Mouse (Mus musculus) subcutaneous adipose tissue, adult 2 months (tissue): Measurements from ENCODE around the gene Zdhhc25. TPM values are rescaled to one million over a fixed set of nuclear protein-coding genes. Genes with fewer than 3 reads are reported as not detected.

Experiments
- polyA plus RNA-seq: library from polyadenylated mRNA; depleted of rRNA; stranded (reverse); fragments of >200 nt; gene quantifications from 2 replicates; pipeline ENCODE4 v1.2.3, GENCODE M21; 2012; ENCODE audit warnings: low replicate concordance; rRNA removed

Zdhhc25 gene
- not detected in 2 replicates for polyA plus RNA-seq

DNA sequence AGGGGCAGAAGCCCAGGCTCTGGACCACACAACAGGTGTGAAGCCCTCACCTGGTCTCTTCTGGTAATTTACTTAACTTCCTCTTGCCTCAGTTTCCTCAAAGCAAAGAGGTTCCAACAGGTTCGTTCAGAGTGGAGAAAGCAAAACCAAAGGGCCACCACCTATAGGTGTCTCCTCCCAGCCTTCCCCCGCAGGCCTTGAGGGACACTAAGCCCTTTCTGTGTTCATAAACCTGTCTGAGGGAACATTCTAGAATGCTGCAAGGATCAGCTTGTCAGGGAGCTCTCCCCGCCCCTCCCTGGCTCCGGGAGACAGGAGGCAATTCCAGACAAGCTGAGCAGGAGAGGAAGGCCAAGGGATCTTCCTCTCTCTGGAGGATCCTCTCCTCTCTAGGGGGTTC, at the start of gene Zdhhc25:
TSS of gene Zdhhc25 (plus strand) at position 301 of the 400 bp plus-strand sequence.

Other genes starting within 250 kb of the Zdhhc25 start
- gene Brd1, start 133.9 kb downstream of the Zdhhc25 start, polyA plus RNA-seq: 8.2 and 21.8 TPM in 2 replicates
- gene Zbed4, start 151.4 kb downstream of the Zdhhc25 start, polyA plus RNA-seq: 2.9 and 8.5 TPM in 2 replicates
- gene Alg12, start 219.0 kb downstream of the Zdhhc25 start, polyA plus RNA-seq: 18.6 and 24.9 TPM in 2 replicates
- gene Creld2, start 219.3 kb downstream of the Zdhhc25 start, polyA plus RNA-seq: 21.7 and 48.7 TPM in 2 replicates